Mouse (Mus musculus): Measurements from ENCODE around the gene Hk3. TPM values are rescaled to one million over a fixed set of nuclear protein-coding genes. Genes with fewer than 3 reads are reported as not detected.
A peak's percentile ranks its signal among the peaks of the same experiment; 100 is the strongest.

The Hk3 gene
- not detected for polyA plus RNA-seq (2021)

DNA sequence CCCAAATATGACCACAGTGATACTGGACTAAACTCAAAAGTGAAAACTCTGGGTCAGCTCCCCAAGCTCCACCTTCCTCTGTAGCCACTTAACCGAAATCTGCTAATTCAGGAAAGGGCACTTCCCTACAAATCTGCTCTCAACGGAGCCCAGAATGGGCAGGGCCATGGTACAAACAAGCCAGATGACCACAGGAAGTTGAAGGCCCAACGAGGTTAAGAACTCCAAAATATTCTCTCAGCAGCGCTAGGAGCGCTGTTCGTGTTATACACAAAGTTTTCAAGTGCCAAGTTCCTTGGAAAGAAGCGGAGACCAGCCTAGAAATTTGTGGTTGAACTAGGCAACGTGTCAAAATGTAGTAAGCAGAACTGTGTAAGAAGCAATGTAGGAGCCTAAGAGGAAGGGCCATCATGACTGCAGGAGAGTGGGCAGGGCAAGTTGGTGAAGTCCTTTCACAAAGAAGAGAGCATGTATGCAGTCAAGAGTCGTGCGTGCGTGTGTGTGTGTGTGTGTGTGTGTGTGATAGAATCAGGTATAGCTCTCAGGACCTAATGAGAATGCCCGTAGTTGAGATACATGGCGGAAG is at the start of gene Hk3:
TSS of gene Hk3 (minus strand) at position 192 of the 586 bp plus-strand sequence.
- ChIA-PET POLR2A (no interaction called here), CTCF (no interaction called here)
- TF ChIP-seq CTCF (IDR thresholded peaks at IDR 0.05) = no peak
- in situ Hi-C loops (cut with MboI; ENCODE audit: low pct_unique_long_range_greater_than_20kb) = no loop called here
- DNase-seq (ENCODE audit: low read depth, low spot score) (no peak), ATAC-seq (no peak)
- peaks cover 3% of the 10 kb centered on the region for H3K27me3 ChIP-seq

DNA sequence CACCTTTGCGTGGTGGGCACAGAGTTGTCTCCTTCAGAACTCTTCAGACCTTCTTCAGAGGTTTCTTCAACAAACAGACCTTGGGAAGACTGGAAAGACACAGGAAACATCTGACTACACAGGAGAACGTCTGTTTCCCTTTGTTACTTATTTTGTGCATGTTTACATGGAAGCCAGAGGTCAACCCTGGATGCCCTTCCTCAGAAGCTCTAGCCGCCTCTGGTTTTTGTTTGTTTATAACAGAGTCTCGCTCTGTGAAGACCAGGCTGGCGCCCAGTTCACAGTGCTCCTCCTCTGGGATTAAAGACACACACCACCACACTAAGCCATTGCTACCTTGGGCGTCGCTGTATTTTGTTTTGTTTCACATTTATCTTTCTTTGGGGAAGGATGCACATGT is 48.5 kb upstream of the Hk3 start:
- DNase-seq (ENCODE audit: low read depth, low spot score) (no peak), ATAC-seq (no peak)
- in situ Hi-C loops (cut with MboI; ENCODE audit: low pct_unique_long_range_greater_than_20kb) = no loop called here
- POLR2A ChIA-PET = no interaction called here
- no peak for TF ChIP-seq CTCF (IDR thresholded peaks at IDR 0.05)
- no peaks in the 10 kb centered on the region for H3K27me3 ChIP-seq
- CTCF ChIA-PET = no interaction called here

DNA sequence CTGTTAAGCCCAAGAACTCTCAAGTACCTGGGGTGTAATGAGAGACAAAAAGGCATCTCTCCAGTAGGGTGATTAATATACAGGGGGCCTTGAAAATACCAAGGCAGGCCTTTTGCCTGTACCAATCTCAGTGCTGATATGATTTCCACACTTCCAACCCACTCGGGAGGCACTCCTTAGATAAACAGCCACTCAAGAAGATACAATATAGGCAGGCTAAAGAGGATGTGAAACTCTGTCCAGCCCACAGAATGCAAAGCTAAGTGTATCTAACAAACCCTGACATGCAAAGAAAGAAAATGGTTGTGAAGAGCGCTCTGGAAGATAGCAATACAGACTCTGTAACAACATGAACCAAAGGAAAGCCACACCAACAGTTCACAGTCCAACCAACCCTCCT is 42.1 kb upstream of the Hk3 start:
- ATAC-seq = no peak
- POLR2A ChIA-PET = interaction anchor here (0.7 kb wide), 1 partner anchor 35 kb away, joined by 4 read pairs; no protein-coding TSS in a partner anchor
- no peak for TF ChIP-seq CTCF (IDR thresholded peaks at IDR 0.05)
- CTCF ChIA-PET = interaction anchor here (1.0 to 2.5 kb wide), 3 partner anchors 8 to 61 kb away, joined by 3 to 9 read pairs (median 3); no protein-coding TSS in a partner anchor
- in situ Hi-C loops (cut with MboI; ENCODE audit: low pct_unique_long_range_greater_than_20kb) = no loop called here
- H3K27me3 ChIP-seq = no peaks in the 10 kb centered on the region
- DNase-seq (ENCODE audit: low read depth, low spot score) = no peak

DNA sequence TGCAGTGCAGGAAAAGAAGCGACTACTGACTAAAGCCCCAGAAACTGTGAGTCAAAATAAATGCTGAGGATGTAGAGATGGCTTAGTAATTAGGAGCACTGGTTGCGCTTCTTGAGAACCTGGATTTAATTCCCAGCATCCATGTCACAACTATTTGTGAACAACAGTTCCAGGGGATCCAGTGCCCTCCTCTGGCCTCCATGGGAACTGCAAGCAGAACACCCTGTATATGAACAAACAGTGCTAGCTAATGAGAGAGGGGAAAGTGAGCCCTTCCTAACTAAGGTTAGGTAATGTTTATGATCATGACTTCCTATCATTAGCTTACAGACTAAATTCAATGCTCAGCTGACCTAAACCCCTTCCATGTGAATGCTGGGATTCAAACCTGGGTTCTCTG is 36.9 kb upstream of the Hk3 start:
- CTCF ChIA-PET = no interaction called here
- DNase-seq (ENCODE audit: low read depth, low spot score) (no peak), ATAC-seq (no peak)
- H3K27me3 ChIP-seq = no peaks in the 10 kb centered on the region
- peak; percentile 71 for TF ChIP-seq CTCF (IDR thresholded peaks at IDR 0.05)
- POLR2A ChIA-PET = no interaction called here
- in situ Hi-C loops (cut with MboI; ENCODE audit: low pct_unique_long_range_greater_than_20kb) = no loop called here

DNA sequence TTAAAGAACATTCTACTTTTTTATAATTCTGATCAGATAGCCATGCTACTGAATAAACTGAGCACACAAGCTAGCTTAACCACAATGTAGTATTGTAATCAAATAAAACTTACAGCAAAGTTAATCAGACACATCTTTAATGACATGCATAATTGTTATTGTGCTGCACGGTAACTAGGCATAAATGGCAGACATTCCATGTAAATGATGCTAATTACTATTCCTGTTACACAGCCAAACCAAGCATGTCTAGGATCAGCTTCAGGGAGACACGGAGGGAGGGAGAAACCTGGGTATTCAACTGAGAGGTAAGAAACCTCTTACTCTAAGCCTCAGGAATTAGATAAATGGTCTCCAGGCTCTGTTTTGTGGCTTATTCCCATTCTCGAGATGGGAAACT is 26.5 kb upstream of the Hk3 start:
- TF ChIP-seq CTCF (IDR thresholded peaks at IDR 0.05) = no peak
- ChIA-PET POLR2A (no interaction called here), CTCF (no interaction called here)
- no peaks in the 10 kb centered on the region for H3K27me3 ChIP-seq
- in situ Hi-C loops (cut with MboI; ENCODE audit: low pct_unique_long_range_greater_than_20kb) = no loop called here
- ATAC-seq (no peak), DNase-seq (ENCODE audit: low read depth, low spot score) (no peak)

DNA sequence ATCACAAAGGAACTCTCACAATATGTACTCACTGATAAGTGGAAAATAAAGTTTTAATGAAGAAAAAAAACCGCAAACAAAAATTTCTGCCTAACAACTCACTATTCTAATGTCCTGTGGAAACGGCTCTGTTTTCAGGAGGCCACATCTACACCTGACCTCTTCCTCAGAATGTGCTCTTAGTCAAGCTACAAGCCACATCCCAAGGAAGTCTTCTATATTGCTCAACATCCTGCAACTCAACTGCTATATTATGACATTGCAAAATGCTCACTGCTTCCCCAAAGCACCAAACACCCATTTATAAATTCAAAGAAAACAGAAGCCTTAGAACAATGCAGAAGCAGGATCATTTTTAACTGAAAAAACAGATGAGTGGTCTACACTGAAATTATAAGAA is 18.8 kb upstream of the Hk3 start:
- in situ Hi-C loops (cut with MboI; ENCODE audit: low pct_unique_long_range_greater_than_20kb) = no loop called here
- ATAC-seq (no peak), DNase-seq (ENCODE audit: low read depth, low spot score) (no peak)
- CTCF ChIA-PET = no interaction called here
- no peaks in the 10 kb centered on the region for H3K27me3 ChIP-seq
- POLR2A ChIA-PET = no interaction called here
- no peak for TF ChIP-seq CTCF (IDR thresholded peaks at IDR 0.05)

DNA sequence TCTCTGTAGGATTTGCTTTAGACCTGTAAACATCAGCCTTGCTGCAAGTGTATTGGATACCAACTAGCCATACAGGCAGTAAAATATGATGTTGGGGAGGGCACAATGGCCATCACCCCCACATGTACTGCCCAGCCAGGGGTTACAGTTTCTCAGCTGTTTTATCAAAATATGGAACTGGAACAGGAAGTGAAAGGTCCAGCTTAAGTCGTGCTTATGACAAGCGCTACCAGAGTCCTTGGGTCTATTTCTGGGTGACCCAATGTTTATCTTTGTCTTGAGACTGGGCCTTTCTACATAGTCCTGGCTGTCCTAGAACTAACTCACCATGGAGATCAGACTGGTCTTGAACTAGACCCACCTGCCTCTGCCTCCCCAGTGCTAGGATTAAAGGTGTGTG is 3.0 kb upstream of the Hk3 start:
- ChIA-PET POLR2A (no interaction called here), CTCF (no interaction called here)
- TF ChIP-seq CTCF (IDR thresholded peaks at IDR 0.05) = no peak
- peaks cover under 1% of the 10 kb centered on the region for H3K27me3 ChIP-seq
- ATAC-seq (no peak), DNase-seq (ENCODE audit: low read depth, low spot score) (no peak)
- in situ Hi-C loops (cut with MboI; ENCODE audit: low pct_unique_long_range_greater_than_20kb) = no loop called here

DNA sequence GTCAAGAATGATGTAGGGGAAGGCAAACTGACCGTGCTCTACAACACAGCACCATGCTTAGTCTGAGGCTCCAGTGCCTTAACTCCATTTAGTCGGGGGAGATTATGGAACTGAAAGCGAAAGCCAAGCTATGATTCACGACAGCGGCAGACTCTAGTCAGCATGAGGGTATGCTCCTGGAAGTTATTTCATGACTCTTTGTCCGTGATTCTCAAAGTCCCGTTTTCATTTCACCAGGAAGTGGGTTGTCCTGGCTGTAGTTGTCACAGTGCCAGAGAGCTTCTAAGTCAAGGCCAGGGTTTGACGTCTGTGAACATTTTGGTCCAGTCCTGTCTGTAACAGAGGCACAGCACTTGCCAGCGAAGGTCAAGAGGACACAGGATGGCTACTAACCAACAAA is 1.5 kb upstream of the Hk3 start:
- TF ChIP-seq CTCF (IDR thresholded peaks at IDR 0.05) = no peak
- CTCF ChIA-PET = no interaction called here
- in situ Hi-C loops (cut with MboI; ENCODE audit: low pct_unique_long_range_greater_than_20kb) = no loop called here
- DNase-seq (ENCODE audit: low read depth, low spot score) = no peak
- POLR2A ChIA-PET = interaction anchor here (1.2 kb wide), 1 partner anchor 39 kb away, joined by 3 read pairs; no protein-coding TSS in a partner anchor
- peaks cover 3% of the 10 kb centered on the region for H3K27me3 ChIP-seq
- ATAC-seq = no peak

DNA sequence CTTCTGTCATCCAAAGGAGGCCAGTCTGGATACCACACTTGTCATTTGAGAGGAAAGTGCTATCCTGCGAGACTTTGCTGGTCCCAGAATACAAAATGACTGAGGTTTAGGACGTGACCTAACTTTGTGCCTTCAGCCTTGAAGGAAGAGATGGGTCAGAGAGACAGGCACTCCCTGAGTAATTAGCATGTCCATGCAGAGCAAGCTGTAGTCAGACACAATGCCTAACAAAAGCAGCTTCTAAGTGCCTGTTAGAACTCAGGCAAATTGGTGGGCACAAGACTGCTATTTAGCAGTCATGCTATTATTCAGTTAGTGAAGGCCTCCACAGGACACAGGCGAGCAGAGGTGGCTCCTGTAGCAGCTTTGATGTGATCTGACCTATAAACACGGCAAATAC is 1.1 kb upstream of the Hk3 start:
- in situ Hi-C loops (cut with MboI; ENCODE audit: low pct_unique_long_range_greater_than_20kb) = no loop called here
- POLR2A ChIA-PET = interaction anchor here (1.2 kb wide), 1 partner anchor 39 kb away, joined by 3 read pairs; no protein-coding TSS in a partner anchor
- CTCF ChIA-PET = no interaction called here
- ATAC-seq (no peak), DNase-seq (ENCODE audit: low read depth, low spot score) (no peak)
- peaks cover 3% of the 10 kb centered on the region for H3K27me3 ChIP-seq
- TF ChIP-seq CTCF (IDR thresholded peaks at IDR 0.05) = no peak

DNA sequence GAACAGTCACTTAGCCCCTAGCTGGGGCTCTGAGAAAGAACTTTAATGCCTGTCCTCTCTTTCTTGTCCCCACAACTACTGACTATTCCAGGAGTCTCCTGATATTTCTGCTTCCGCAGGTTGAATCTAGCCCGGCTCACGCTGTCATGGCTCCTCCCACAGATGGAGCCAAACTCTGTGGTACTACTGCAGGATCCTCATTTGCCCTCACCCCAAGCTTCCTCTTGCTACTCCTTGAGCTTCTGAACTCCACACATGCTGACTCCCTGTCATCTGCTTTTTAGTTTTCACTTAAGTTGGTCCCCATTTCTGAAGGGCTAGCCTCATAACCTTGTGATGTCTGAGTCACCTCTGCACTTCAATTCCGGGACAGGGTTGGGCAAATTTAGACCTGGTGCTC is 1.1 kb downstream of the Hk3 start:
- TF ChIP-seq CTCF (IDR thresholded peaks at IDR 0.05) = no peak
- ChIA-PET POLR2A (no interaction called here), CTCF (no interaction called here)
- ATAC-seq = no peak
- DNase-seq (ENCODE audit: low read depth, low spot score) = no peak
- H3K27me3 ChIP-seq = peaks cover 4% of the 10 kb centered on the region
- in situ Hi-C loops (cut with MboI; ENCODE audit: low pct_unique_long_range_greater_than_20kb) = no loop called here

DNA sequence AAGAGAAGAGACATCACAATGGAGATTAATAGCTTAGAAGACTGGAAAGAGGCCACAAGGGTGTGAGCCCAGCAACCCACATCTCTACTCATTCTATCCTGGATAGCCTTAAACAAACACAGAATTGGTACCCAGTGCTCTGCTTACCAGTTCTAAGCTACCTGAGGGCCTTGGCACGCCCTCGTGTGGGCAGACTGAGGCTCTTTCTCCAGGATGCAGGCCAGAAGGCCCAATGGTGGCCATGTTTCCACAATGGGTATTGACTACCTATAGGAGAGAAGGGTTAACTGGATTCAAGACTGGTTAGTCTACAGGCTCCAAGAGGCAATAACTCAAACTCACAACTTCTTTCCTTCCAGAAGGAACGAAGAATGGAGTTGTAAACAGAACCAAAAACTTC is 2.0 kb downstream of the Hk3 start:
- POLR2A ChIA-PET = interaction anchor here (0.6 kb wide), 1 partner anchor 33 kb away, joined by 4 read pairs; no protein-coding TSS in a partner anchor
- H3K27me3 ChIP-seq = peaks cover 12% of the 10 kb centered on the region

DNA sequence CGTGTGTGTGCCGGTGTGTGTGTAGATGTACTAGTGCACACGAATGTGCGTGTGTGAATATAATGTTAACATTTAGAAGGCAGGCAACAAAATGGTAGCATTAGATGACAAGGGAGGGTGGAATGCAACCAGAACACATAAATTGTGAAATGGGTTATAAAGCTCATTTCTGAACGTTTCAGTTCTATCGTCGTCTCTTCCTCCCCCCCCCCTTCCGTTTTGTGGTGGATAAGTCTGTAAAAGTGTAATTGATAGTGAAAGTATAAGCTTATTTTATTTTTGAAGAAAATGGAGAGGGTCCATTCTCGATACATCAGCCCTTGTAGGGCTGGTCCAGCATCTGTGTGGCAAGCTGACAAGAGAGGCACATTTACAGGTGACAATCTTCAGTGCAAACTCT is 2.5 kb downstream of the Hk3 start:
- DNase-seq (ENCODE audit: low read depth, low spot score) (no peak), ATAC-seq (no peak)
- ChIA-PET CTCF (interaction anchor here (1.7 kb wide), 1 partner anchor 219 kb away, joined by 3 read pairs; no protein-coding TSS in a partner anchor), POLR2A (interaction anchor here (0.6 kb wide), 2 partner anchors 18 to 34 kb away, joined by 4 read pairs; no protein-coding TSS in a partner anchor)
- in situ Hi-C loops (cut with MboI; ENCODE audit: low pct_unique_long_range_greater_than_20kb) = no loop called here
- no peak for TF ChIP-seq CTCF (IDR thresholded peaks at IDR 0.05)
- peaks cover 14% of the 10 kb centered on the region for H3K27me3 ChIP-seq

More for the DNA sequence above, 2.0 kb downstream of the Hk3 start:
- CTCF ChIA-PET = interaction anchor here (1.7 kb wide), 1 partner anchor 219 kb away, joined by 3 read pairs; no protein-coding TSS in a partner anchor
- DNase-seq (ENCODE audit: low read depth, low spot score) (no peak), ATAC-seq (no peak)
- TF ChIP-seq CTCF (IDR thresholded peaks at IDR 0.05) = no peak
- in situ Hi-C loops (cut with MboI; ENCODE audit: low pct_unique_long_range_greater_than_20kb) = no loop called here

Data from Patski (cell line).